Mouse (Mus musculus): ENCODE measurements around the gene Dnal1. TPM values are rescaled to one million over a fixed set of nuclear protein-coding genes. Genes with fewer than 3 reads are reported as not detected.

Dnal1 gene
- polyA plus RNA-seq, 1 experiment from 2014 or later, result 3.1 TPM

- H3K36me3 ChIP-seq (ENCODE audit: insufficient read depth, low read length), result peaks cover 14% of the 10 kb centered on the region
- DNase-seq (ENCODE audit: low spot score), result no peak
- H3K9ac ChIP-seq (replicated peaks; ENCODE audit: low read depth), result no peak overlapping the region
- H3K9me3 ChIP-seq (ENCODE audit: low read length), result no peaks in the 10 kb centered on the region
- 94% methylated on average over 15 of the region's 15 CpGs for WGBS
- H3K27ac ChIP-seq (ENCODE audit: low read length), result no peak overlapping the region
- no peak for TF ChIP-seq EP300 (IDR thresholded peaks at IDR 0.05)
- TF ChIP-seq CTCF (IDR thresholded peaks at IDR 0.05), result no peak
- ATAC-seq, result no peak
- no peaks in the 10 kb centered on the region; the same call in 1 of the 2 replicates for H3K4me1 ChIP-seq (ENCODE audit: insufficient read depth, low read depth, low read length)
- no peak overlapping the region for H3K4me3 ChIP-seq (ENCODE audit: low read depth, low read length)
- no peaks in the 10 kb centered on the region for H3K27me3 ChIP-seq (replicated peaks; ENCODE audit: insufficient read depth, low read length)
- no peak overlapping the region for H3K4me2 ChIP-seq (replicated peaks; ENCODE audit: low read depth, low read length)
Measured at GRCm38 (mm10) chr12:84149971-84150370, 35.8 kb downstream of the Dnal1 start.

- Histone ChIP-seq H3K4me1 (ENCODE audit: insufficient read depth, low read depth, low read length) (no peaks in the 10 kb centered on the region; the same call in 1 of the 2 replicates), H3K4me3 (ENCODE audit: low read depth, low read length) (no peak overlapping the region), H3K4me2 (replicated peaks; ENCODE audit: low read depth, low read length) (no peak overlapping the region), H3K36me3 (ENCODE audit: insufficient read depth, low read length) (peaks cover 15% of the 10 kb centered on the region), H3K27me3 (replicated peaks; ENCODE audit: insufficient read depth, low read length) (no peaks in the 10 kb centered on the region), H3K9me3 (ENCODE audit: low read length) (no peaks in the 10 kb centered on the region), H3K9ac (replicated peaks; ENCODE audit: low read depth) (no peak overlapping the region), H3K27ac (ENCODE audit: low read length) (no peak overlapping the region)
- 36% methylated on average over 6 of the region's 6 CpGs for WGBS
- no peak for ATAC-seq
- peak; percentile 19 for DNase-seq (ENCODE audit: low spot score)
- TF ChIP-seq CTCF (IDR thresholded peaks at IDR 0.05) (no peak), EP300 (IDR thresholded peaks at IDR 0.05) (no peak)
Measured at GRCm38 (mm10) chr12:84150976-84151375, 36.8 kb downstream of the Dnal1 start.

- no peaks in the 10 kb centered on the region for H3K27me3 ChIP-seq (replicated peaks; ENCODE audit: insufficient read depth, low read length)
Measured at GRCm38 (mm10) chr12:84151911-84152310, 37.7 kb downstream of the Dnal1 start.

GRCm38 (mm10) chr12:84152352-84153190, 38.4 kb downstream of the Dnal1 start:
- no peak overlapping the region for H3K4me2 ChIP-seq (replicated peaks; ENCODE audit: low read depth, low read length)
- H3K9ac ChIP-seq (replicated peaks; ENCODE audit: low read depth), result no peak overlapping the region

More at GRCm38 (mm10) chr12:84151911-84152310, 37.7 kb downstream of the Dnal1 start:
- no peak overlapping the region for H3K4me2 ChIP-seq (replicated peaks; ENCODE audit: low read depth, low read length)
- no peaks in the 10 kb centered on the region for H3K9me3 ChIP-seq (ENCODE audit: low read length)
- H3K4me3 ChIP-seq (ENCODE audit: low read depth, low read length), result no peak overlapping the region
- H3K27ac ChIP-seq (ENCODE audit: low read length), result no peak overlapping the region
- no peak overlapping the region for H3K9ac ChIP-seq (replicated peaks; ENCODE audit: low read depth)
- ATAC-seq (no peak), DNase-seq (ENCODE audit: low spot score) (no peak)
- H3K4me1 ChIP-seq (ENCODE audit: insufficient read depth, low read depth, low read length), result no peaks in the 10 kb centered on the region; the same call in 1 of the 2 replicates
- TF ChIP-seq EP300 (IDR thresholded peaks at IDR 0.05) (no peak), CTCF (IDR thresholded peaks at IDR 0.05) (no peak)
- 78% methylated on average over 10 of the region's 10 CpGs for WGBS
- peaks cover 23% of the 10 kb centered on the region for H3K36me3 ChIP-seq (ENCODE audit: insufficient read depth, low read length)

GRCm38 (mm10) chr12:84153414-84153813, 39.2 kb downstream of the Dnal1 start:
- WGBS, result 82% methylated on average over 6 of the region's 6 CpGs
- no peak overlapping the region for H3K27ac ChIP-seq (ENCODE audit: low read length)
- H3K4me2 ChIP-seq (replicated peaks; ENCODE audit: low read depth, low read length), result no peak overlapping the region
- H3K9ac ChIP-seq (replicated peaks; ENCODE audit: low read depth), result no peak overlapping the region
- TF ChIP-seq CTCF (IDR thresholded peaks at IDR 0.05) (no peak), EP300 (IDR thresholded peaks at IDR 0.05) (no peak)
- DNase-seq (ENCODE audit: low spot score) (no peak), ATAC-seq (no peak)
- no peaks in the 10 kb centered on the region for H3K27me3 ChIP-seq (replicated peaks; ENCODE audit: insufficient read depth, low read length)
- H3K9me3 ChIP-seq (ENCODE audit: low read length), result no peaks in the 10 kb centered on the region
- H3K4me3 ChIP-seq (ENCODE audit: low read depth, low read length), result no peak overlapping the region
- H3K4me1 ChIP-seq (ENCODE audit: insufficient read depth, low read depth, low read length), result no peaks in the 10 kb centered on the region; the same call in 1 of the 2 replicates
- peaks cover 34% of the 10 kb centered on the region for H3K36me3 ChIP-seq (ENCODE audit: insufficient read depth, low read length)

More at GRCm38 (mm10) chr12:84152352-84153190, 38.4 kb downstream of the Dnal1 start:
- 64% methylated on average over 32 of the region's 32 CpGs for WGBS
- TF ChIP-seq CTCF (IDR thresholded peaks at IDR 0.05), result no peak
- no peak for TF ChIP-seq EP300 (IDR thresholded peaks at IDR 0.05)
- no peak for ATAC-seq
- H3K36me3 ChIP-seq (ENCODE audit: insufficient read depth, low read length), result peaks cover 26% of the 10 kb centered on the region
- H3K4me3 ChIP-seq (ENCODE audit: low read depth, low read length), result no peak overlapping the region
- no peaks in the 10 kb centered on the region; the same call in 1 of the 2 replicates for H3K4me1 ChIP-seq (ENCODE audit: insufficient read depth, low read depth, low read length)
- no peak overlapping the region for H3K27ac ChIP-seq (ENCODE audit: low read length)
- DNase-seq (ENCODE audit: low spot score), result peak; percentile 32
- H3K9me3 ChIP-seq (ENCODE audit: low read length), result no peaks in the 10 kb centered on the region
- no peaks in the 10 kb centered on the region for H3K27me3 ChIP-seq (replicated peaks; ENCODE audit: insufficient read depth, low read length)

GRCm38 (mm10) chr12:84154786-84155522, 40.8 kb downstream of the Dnal1 start:
- Histone ChIP-seq H3K4me3 (ENCODE audit: low read depth, low read length) (no peak overlapping the region), H3K9ac (replicated peaks; ENCODE audit: low read depth) (no peak overlapping the region), H3K36me3 (ENCODE audit: insufficient read depth, low read length) (peaks cover 42% of the 10 kb centered on the region), H3K9me3 (ENCODE audit: low read length) (no peaks in the 10 kb centered on the region), H3K4me1 (ENCODE audit: insufficient read depth, low read depth, low read length) (no peaks in the 10 kb centered on the region), H3K27me3 (replicated peaks; ENCODE audit: insufficient read depth, low read length) (no peaks in the 10 kb centered on the region), H3K4me2 (replicated peaks; ENCODE audit: low read depth, low read length) (no peak overlapping the region), H3K27ac (ENCODE audit: low read length) (no peak overlapping the region)
- no peak for TF ChIP-seq EP300 (IDR thresholded peaks at IDR 0.05)
- DNase-seq (ENCODE audit: low spot score) (peak; percentile 47), ATAC-seq (peak; percentile 71)
- 47% methylated on average over 11 of the region's 11 CpGs for WGBS
